Comparison of ENCODE assay signal across 12 mouse cellular contexts in the genomic region with DNA sequence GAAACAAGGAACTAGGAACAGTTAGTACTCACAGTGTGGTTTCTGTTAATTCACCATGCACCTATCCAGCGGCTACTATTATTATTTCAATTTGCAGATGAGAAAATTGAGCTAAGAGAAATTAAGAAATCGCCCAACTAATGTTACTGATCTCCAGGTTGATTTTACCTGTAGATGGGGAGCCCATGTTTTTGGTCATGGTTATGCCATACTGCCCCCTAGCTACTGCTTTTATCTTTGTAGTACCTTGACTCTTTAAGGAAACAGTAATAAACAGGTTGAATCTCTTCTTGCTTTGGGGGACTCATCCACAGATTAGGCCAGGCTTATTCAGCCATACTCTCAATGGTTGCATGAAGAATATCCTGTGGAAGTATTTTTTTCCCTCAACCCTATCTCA. TPM values are rescaled to one million over a fixed set of nuclear protein-coding genes. Genes with fewer than 3 reads are reported as not detected.
DNase-seq lines count a peak whose midpoint lies in the region; ATAC-seq and TF ChIP-seq lines count a peak whose summit lies in the region.
"Had no signal": no experiment of that assay in that cellular context is flagged by ENCODE, and none has a peak within 500 bp of the region (broad histone marks: within the 10 kb centered on the region; RNA-seq: fewer than 3 reads in every experiment).

No protein-coding gene starts in this region.

- no peaks in the 10 kb centered on the region for H3K9me3 ChIP-seq in hindbrain, postnatal 0 days (ENCODE audit: low read length)
- H3K9me3 ChIP-seq in hindbrain, embryonic 16.5 days (ENCODE audit: control insufficient read depth, low read length), result no peaks in the 10 kb centered on the region
- H3K9me3 ChIP-seq in midbrain, embryonic 14.5 days (ENCODE audit: control insufficient read depth, low read length), result no peaks in the 10 kb centered on the region
- H3K9me3 ChIP-seq in midbrain, embryonic 15.5 days, result no peaks in the 10 kb centered on the region
- H3K9me3 ChIP-seq in embryonic facial prominence, embryonic 10.5 days, result no peaks in the 10 kb centered on the region
- H3K9me3 ChIP-seq: embryonic facial prominence, embryonic 13.5 days had no signal

- H3K4me1 ChIP-seq in hindbrain, postnatal 0 days (ENCODE audit: insufficient read depth, low read length), result no peaks in the 10 kb centered on the region
- no peaks in the 10 kb centered on the region for H3K4me1 ChIP-seq in hindbrain, embryonic 16.5 days (ENCODE audit: control insufficient read depth, insufficient read depth, low read depth, low read length)
- no peaks in the 10 kb centered on the region for H3K4me1 ChIP-seq in midbrain, embryonic 14.5 days (ENCODE audit: control insufficient read depth, insufficient read depth, low read length)
- no peaks in the 10 kb centered on the region for H3K4me1 ChIP-seq in midbrain, embryonic 15.5 days
- H3K4me1 ChIP-seq in embryonic facial prominence, embryonic 10.5 days, result no peaks in the 10 kb centered on the region
- H3K4me1 ChIP-seq: embryonic facial prominence, embryonic 13.5 days had no signal

- peak; percentile 54 for TF ChIP-seq CTCF in hindbrain, postnatal 0 days (IDR thresholded peaks at IDR 0.05; ENCODE audit: low read depth)

- peak; percentile 28 for DNase-seq in hindbrain, postnatal 0 days (ENCODE audit: low spot score)
- DNase-seq in midbrain, embryonic 14.5 days, result peak; percentile 51
- peak; percentile 52 for DNase-seq in ES-CJ7 (ENCODE audit: low read depth, low spot score)
- DNase-seq in naive thymus-derived CD4-positive, alpha-beta T cell, adult 2 months (ENCODE audit: low read depth), result peak; percentile 58
- DNase-seq in urinary bladder, postnatal 36 days (ENCODE audit: low spot score in 2 of 2), result no peak
- DNase-seq in embryonic facial prominence, embryonic 10.5 days (ENCODE audit: low spot score), result no peak
- DNase-seq: kidney, postnatal 4 days; lung, adult 18-20 months had no signal

- no peak overlapping the region for H3K4me3 ChIP-seq in hindbrain, postnatal 0 days (ENCODE audit: low read length)
- H3K4me3 ChIP-seq in hindbrain, embryonic 16.5 days (ENCODE audit: low read length), result no peak overlapping the region
- no peak overlapping the region for H3K4me3 ChIP-seq in midbrain, embryonic 14.5 days (replicated peaks; ENCODE audit: low read depth, low read length)
- no peak overlapping the region for H3K4me3 ChIP-seq in midbrain, embryonic 15.5 days
- H3K4me3 ChIP-seq in embryonic facial prominence, embryonic 10.5 days, result no peak overlapping the region
- H3K4me3 ChIP-seq: embryonic facial prominence, embryonic 13.5 days had no signal

- H3K27me3 ChIP-seq in hindbrain, postnatal 0 days (ENCODE audit: insufficient read depth, low read length), result no peaks in the 10 kb centered on the region
- H3K27me3 ChIP-seq in hindbrain, embryonic 16.5 days (replicated peaks; ENCODE audit: control insufficient read depth, insufficient read depth, low read length), result no peaks in the 10 kb centered on the region
- no peaks in the 10 kb centered on the region for H3K27me3 ChIP-seq in midbrain, embryonic 14.5 days (ENCODE audit: control insufficient read depth, insufficient read depth, low read length)
- H3K27me3 ChIP-seq in midbrain, embryonic 15.5 days (replicated peaks), result no peaks in the 10 kb centered on the region
- H3K27me3 ChIP-seq in embryonic facial prominence, embryonic 10.5 days (replicated peaks; ENCODE audit: low read depth, poor library complexity, severe bottlenecking), result no peaks in the 10 kb centered on the region
- H3K27me3 ChIP-seq: embryonic facial prominence, embryonic 13.5 days had no signal

- H3K27ac ChIP-seq in hindbrain, postnatal 0 days, result no peak overlapping the region
- no peak overlapping the region for H3K27ac ChIP-seq in hindbrain, embryonic 16.5 days (ENCODE audit: low read depth, low read length)
- H3K27ac ChIP-seq in midbrain, embryonic 14.5 days (replicated peaks; ENCODE audit: low read depth, low read length), result no peak overlapping the region
- no peak overlapping the region for H3K27ac ChIP-seq in midbrain, embryonic 15.5 days
- no peak overlapping the region for H3K27ac ChIP-seq in embryonic facial prominence, embryonic 10.5 days (replicated peaks)
- H3K27ac ChIP-seq: embryonic facial prominence, embryonic 13.5 days had no signal

- 54% methylated on average over 2 of the region's 2 CpGs for WGBS in hindbrain, postnatal 0 days
- WGBS in hindbrain, embryonic 16.5 days, result 63% methylated on average over 2 of the region's 2 CpGs
- 81% methylated on average over 2 of the region's 2 CpGs for WGBS in midbrain, embryonic 14.5 days
- 68% methylated on average over 2 of the region's 2 CpGs for WGBS in midbrain, embryonic 15.5 days
- WGBS in embryonic facial prominence, embryonic 10.5 days, result 63% methylated on average over 2 of the region's 2 CpGs

- no peak for ATAC-seq in hindbrain, postnatal 0 days
- no peak for ATAC-seq in hindbrain, embryonic 16.5 days
- no peak for ATAC-seq in midbrain, embryonic 14.5 days (ENCODE audit: low FRiP score, low TSS enrichment)
- ATAC-seq in midbrain, embryonic 15.5 days (replicated peaks), result no peak

- no peaks in the 10 kb centered on the region for H3K36me3 ChIP-seq in hindbrain, postnatal 0 days (ENCODE audit: insufficient read depth, low read length)
- no peaks in the 10 kb centered on the region for H3K36me3 ChIP-seq in hindbrain, embryonic 16.5 days (ENCODE audit: control insufficient read depth, insufficient read depth, low read length)
- H3K36me3 ChIP-seq in midbrain, embryonic 14.5 days (ENCODE audit: control insufficient read depth, insufficient read depth, low read length), result no peaks in the 10 kb centered on the region
- no peaks in the 10 kb centered on the region for H3K36me3 ChIP-seq in midbrain, embryonic 15.5 days (replicated peaks)
- no peaks in the 10 kb centered on the region for H3K36me3 ChIP-seq in embryonic facial prominence, embryonic 10.5 days (replicated peaks)
- H3K36me3 ChIP-seq: embryonic facial prominence, embryonic 13.5 days had no signal

- no peak overlapping the region for H3K9ac ChIP-seq in hindbrain, postnatal 0 days (replicated peaks; ENCODE audit: low read length)
- no peak overlapping the region for H3K9ac ChIP-seq in hindbrain, embryonic 16.5 days (ENCODE audit: low read depth, low read length)
- no peak overlapping the region for H3K9ac ChIP-seq in midbrain, embryonic 14.5 days (replicated peaks; ENCODE audit: low read length)
- no peak overlapping the region for H3K9ac ChIP-seq in midbrain, embryonic 15.5 days
- H3K9ac ChIP-seq: embryonic facial prominence, embryonic 13.5 days had no signal

- no peak overlapping the region for H3K4me2 ChIP-seq in hindbrain, postnatal 0 days (ENCODE audit: low read depth, low read length)
- H3K4me2 ChIP-seq in hindbrain, embryonic 16.5 days (ENCODE audit: low read length), result no peak overlapping the region
- no peak overlapping the region for H3K4me2 ChIP-seq in midbrain, embryonic 14.5 days (ENCODE audit: low read length)
- no peak overlapping the region for H3K4me2 ChIP-seq in midbrain, embryonic 15.5 days
- H3K4me2 ChIP-seq: embryonic facial prominence, embryonic 13.5 days had no signal

RNA-seq across cellular contexts. Expression of a gene that starts 5.0 kb away (rescaled TPM):
- 32.4 and 32.7 TPM in 2 replicates for total RNA-seq in hindbrain, postnatal 0 days (2014; rRNA removed)
- 17.8 and 19.1 TPM in 2 replicates for polyA plus RNA-seq in hindbrain, postnatal 0 days (2015; fragmentation: Nextera tagmentation; extraction: Ambion mirVana)
- polyA plus RNA-seq in hindbrain, embryonic 16.5 days (2015; fragmentation: Nextera tagmentation; extraction: Ambion mirVana), result 25.7 and 32.6 TPM in 2 replicates
- 18.6 and 31.6 TPM in 2 replicates for polyA plus RNA-seq in midbrain, embryonic 14.5 days (2014; fragmentation: Nextera tagmentation; extraction: Ambion mirVana)
- 34.5 and 38.2 TPM in 2 replicates for polyA plus RNA-seq in midbrain, embryonic 15.5 days (2015; fragmentation: Nextera tagmentation; extraction: Ambion mirVana)
- polyA plus RNA-seq in embryonic facial prominence, embryonic 10.5 days (2016; fragmentation: Nextera tagmentation; extraction: Ambion mirVana), result 21.4 and 22.4 TPM in 2 replicates

RNA-seq across cellular contexts. Expression of a gene that starts 7.5 kb away (rescaled TPM):
- 13.5 and 24.3 TPM in 2 replicates for total RNA-seq in hindbrain, postnatal 0 days (2014; rRNA removed)
- polyA plus RNA-seq in hindbrain, postnatal 0 days (2015; fragmentation: Nextera tagmentation; extraction: Ambion mirVana), result 11.2 and 11.8 TPM in 2 replicates
- 9.3 and 11.4 TPM in 2 replicates for polyA plus RNA-seq in hindbrain, embryonic 16.5 days (2015; fragmentation: Nextera tagmentation; extraction: Ambion mirVana)
- 8.6 and 9.5 TPM in 2 replicates for polyA plus RNA-seq in midbrain, embryonic 14.5 days (2014; fragmentation: Nextera tagmentation; extraction: Ambion mirVana)
- 9.9 and 13.3 TPM in 2 replicates for polyA plus RNA-seq in midbrain, embryonic 15.5 days (2015; fragmentation: Nextera tagmentation; extraction: Ambion mirVana)
- 2.0 and 2.2 TPM in 2 replicates for polyA plus RNA-seq in embryonic facial prominence, embryonic 10.5 days (2016; fragmentation: Nextera tagmentation; extraction: Ambion mirVana)

RNA-seq across cellular contexts. Expression of a gene that starts 39.4 kb away (rescaled TPM):
- 39.8 and 43.1 TPM in 2 replicates for total RNA-seq in hindbrain, postnatal 0 days (2014; rRNA removed)
- polyA plus RNA-seq in hindbrain, postnatal 0 days (2015; fragmentation: Nextera tagmentation; extraction: Ambion mirVana), result 20.9 and 23.1 TPM in 2 replicates
- polyA plus RNA-seq in hindbrain, embryonic 16.5 days (2015; fragmentation: Nextera tagmentation; extraction: Ambion mirVana), result 28.2 and 30.3 TPM in 2 replicates
- polyA plus RNA-seq in midbrain, embryonic 14.5 days (2014; fragmentation: Nextera tagmentation; extraction: Ambion mirVana), result 22.9 and 26.2 TPM in 2 replicates
- polyA plus RNA-seq in midbrain, embryonic 15.5 days (2015; fragmentation: Nextera tagmentation; extraction: Ambion mirVana), result 25.5 and 27.6 TPM in 2 replicates
- polyA plus RNA-seq in embryonic facial prominence, embryonic 10.5 days (2016; fragmentation: Nextera tagmentation; extraction: Ambion mirVana), result 1.9 TPM in 2 replicates
- total RNA-seq: hematopoietic stem cell, adult 5-6 weeks had no signal

Comparison
In these comparisons a context has a peak if more than half of its experiments do, and no peak if none do; other contexts are left out.
1. DNase-seq: peak in hindbrain, postnatal 0 days (single experiment), midbrain, embryonic 14.5 days (single experiment), ES-CJ7 (single experiment) and naive thymus-derived CD4-positive, alpha-beta T cell, adult 2 months (single experiment); none in urinary bladder, postnatal 36 days (0 of 2) and embryonic facial prominence, embryonic 10.5 days (single experiment).